Mouse (Mus musculus) midbrain, embryonic 14.5 days (tissue): ENCODE results near the gene Syn2. TPM values are rescaled to one million over a fixed set of nuclear protein-coding genes. Genes with fewer than 3 reads are reported as not detected.
"Not testable (repeated sequence)": the region's sequence is repeated elsewhere in the genome, so short reads cannot be mapped to it uniquely, and the experiment has no call there.

Experiments used
- ATAC-seq: fragments of 200-750 bp; cut with Nextera tagmentation; 2 replicates; pipeline ENCODE4 v1.8.0; 2017; ENCODE audit warnings: moderate number of reproducible peaks, moderate library complexity; ENCODE audit not compliant: low FRiP score, low TSS enrichment
- DNase-seq: peaks from one replicate; pipeline ENCODE4 v3.0.0-alpha.2; 2015
- H3K27ac ChIP-seq: fragments of 300-500 bp; sonication (generic); replicated peaks from 2 replicates; pipeline ENCODE4 v1.5.1; 2014; ENCODE audit warnings: mild to moderate bottlenecking, low read depth, low read length, moderate library complexity
- H3K27me3 ChIP-seq: fragments of 300-500 bp; sonication (generic); 2 replicates; pipeline ENCODE4 v1.6.1; 2014; ENCODE audit warnings: low read length, control low read depth, mixed read lengths; ENCODE audit not compliant: control insufficient read depth, insufficient read depth
- H3K36me3 ChIP-seq: fragments of 300-500 bp; sonication (generic); 2 replicates; pipeline ENCODE4 v1.6.1; 2014; ENCODE audit warnings: low read length, control low read depth; ENCODE audit not compliant: control insufficient read depth, insufficient read depth
- H3K4me1 ChIP-seq: fragments of 300-500 bp; sonication (generic); 2 replicates; pipeline ENCODE4 v1.6.1; 2014; ENCODE audit warnings: mild to moderate bottlenecking, antibody characterized with exemption, low read length, control low read depth; ENCODE audit not compliant: control insufficient read depth, insufficient read depth
- H3K4me2 ChIP-seq: fragments of 300-500 bp; sonication (generic); 2 replicates; pipeline ENCODE4 v1.6.1; 2014; ENCODE audit warnings: mild to moderate bottlenecking, low read length, moderate library complexity
- H3K4me3 ChIP-seq: fragments of 300-500 bp; sonication (generic); replicated peaks from 2 replicates; pipeline ENCODE4 v1.5.1; 2014; ENCODE audit warnings: low read depth, low read length
- H3K9ac ChIP-seq: fragments of 300-500 bp; sonication (generic); replicated peaks from 2 replicates; pipeline ENCODE4 v1.6.1; 2014; ENCODE audit warnings: mild to moderate bottlenecking, low read length, moderate library complexity
- H3K9me3 ChIP-seq: fragments of 300-500 bp; sonication (generic); 2 replicates; pipeline ENCODE4 v1.6.1; 2016; ENCODE audit warnings: low read length, control low read depth, mixed read lengths; ENCODE audit not compliant: control insufficient read depth
- WGBS: fragments of 180-500 bp; shearing (Covaris S2); extraction: QIAGEN DNeasy Blood & Tissue Kit; methylation state at CpG from one replicate; pipeline ENCODE4 v1.1.7; 2014; 5-methylcytosine and 5-hydroxymethylcytosine counted together
- polyA plus RNA-seq: library from polyadenylated mRNA; unstranded; fragments of >200 nt; fragmentation: Nextera tagmentation; extraction: Ambion mirVana; gene quantifications from 2 replicates; pipeline ENCODE4 v1.2.1, GENCODE M21; 2014

The Syn2 gene
- polyA plus RNA-seq, 1 experiment from 2014 or later = 39.9 TPM

GRCm38 (mm10) chr6:115231836-115232235, 97.1 kb downstream of the Syn2 start:
- Histone ChIP-seq H3K27ac (no peak overlapping the region), H3K9ac (no peak overlapping the region), H3K27me3 (no peaks in the 10 kb centered on the region), H3K9me3 (no peaks in the 10 kb centered on the region), H3K4me3 (no peak overlapping the region), H3K4me1 (no peaks in the 10 kb centered on the region), H3K4me2 (no peak overlapping the region), H3K36me3 (no peaks in the 10 kb centered on the region)
- ATAC-seq = no peak
- DNase-seq = no peak
- 88% methylated on average over 4 of the region's 4 CpGs for WGBS

- no peak for ATAC-seq
- no peaks in the 10 kb centered on the region for H3K36me3 ChIP-seq
- WGBS = 91% methylated on average over 1 of the region's 1 CpGs
Measured at GRCm38 (mm10) chr6:115232562-115232961, 97.9 kb downstream of the Syn2 start.

DNA sequence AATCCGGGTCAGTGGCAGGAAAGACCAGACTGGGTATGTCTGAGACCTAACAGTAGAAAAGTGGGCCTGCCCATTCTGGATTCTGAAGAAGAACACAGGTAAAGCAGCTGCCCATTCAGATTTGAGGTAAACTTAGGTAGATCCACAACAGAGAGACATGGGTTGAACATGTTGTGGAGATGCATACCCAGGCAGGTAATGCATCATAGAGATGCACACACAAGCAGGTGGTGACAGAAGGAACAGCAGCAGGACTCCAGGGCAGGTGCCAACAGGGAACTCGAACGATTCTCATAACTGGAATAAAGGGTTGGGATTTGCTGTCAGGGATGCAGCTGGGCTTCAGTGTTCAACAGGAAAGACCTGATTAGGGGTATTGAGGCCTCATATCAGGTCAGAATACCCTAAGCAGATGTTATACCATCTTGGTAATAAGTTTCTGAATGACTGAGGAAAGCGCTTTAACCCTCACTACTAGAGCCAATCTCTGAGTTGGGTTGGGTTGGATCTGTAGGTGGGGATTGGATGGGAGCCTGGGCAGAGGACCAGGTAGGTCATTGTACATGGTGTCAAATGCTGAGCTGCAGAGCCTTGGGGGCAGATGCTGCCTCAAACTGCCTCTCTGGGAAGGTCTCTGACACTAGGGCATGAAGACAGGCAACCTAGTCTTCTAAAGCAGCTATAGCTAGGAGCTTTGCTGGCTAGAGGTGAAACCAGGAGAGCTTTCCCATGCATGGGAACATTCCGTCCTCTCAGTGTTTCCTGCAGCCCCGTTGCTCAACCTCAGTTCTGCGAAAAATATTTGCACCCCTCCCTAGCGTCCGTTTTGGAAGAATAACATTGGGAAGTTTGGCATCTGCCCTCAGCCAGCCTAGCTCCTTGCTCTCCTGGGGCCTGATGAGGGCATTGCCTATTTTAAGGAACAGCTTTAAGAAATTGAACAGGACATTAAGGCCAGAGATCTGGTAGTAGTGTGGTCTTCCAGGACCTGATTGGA, 103.6 kb downstream of the Syn2 start:
- Histone ChIP-seq H3K4me3 (no peak overlapping the region), H3K27ac (no peak overlapping the region), H3K9ac (no peak overlapping the region), H3K9me3 (no peaks in the 10 kb centered on the region), H3K36me3 (0 out of 2 replicates have a peak, but pooled peaks cover 4% of the 10 kb centered on the region), H3K4me1 (no peaks in the 10 kb centered on the region), H3K4me2 (no peak overlapping the region), H3K27me3 (no peaks in the 10 kb centered on the region)
- WGBS = 90% methylated on average over 9 of the region's 9 CpGs
- ATAC-seq = no peak
- DNase-seq = no peak

More at GRCm38 (mm10) chr6:115232562-115232961, 97.9 kb downstream of the Syn2 start:
- H3K27me3 ChIP-seq = no peaks in the 10 kb centered on the region
- H3K4me1 ChIP-seq = no peaks in the 10 kb centered on the region
- DNase-seq = no peak
- no peak overlapping the region for H3K4me2 ChIP-seq
- H3K9me3 ChIP-seq = no peaks in the 10 kb centered on the region
- H3K9ac ChIP-seq = no peak overlapping the region
- no peak overlapping the region for H3K4me3 ChIP-seq
- no peak overlapping the region for H3K27ac ChIP-seq

GRCm38 (mm10) chr6:115239335-115239734, 104.6 kb downstream of the Syn2 start:
- Histone ChIP-seq H3K27me3 (no peaks in the 10 kb centered on the region), H3K4me3 (no peak overlapping the region), H3K27ac (no peak overlapping the region), H3K9ac (no peak overlapping the region), H3K4me2 (no peak overlapping the region), H3K36me3 (0 out of 2 replicates have a peak, but pooled peaks cover 4% of the 10 kb centered on the region), H3K9me3 (no peaks in the 10 kb centered on the region), H3K4me1 (no peaks in the 10 kb centered on the region)
- ATAC-seq = no peak
- WGBS = 75% methylated on average over 7 of the region's 7 CpGs
- no peak for DNase-seq

DNA sequence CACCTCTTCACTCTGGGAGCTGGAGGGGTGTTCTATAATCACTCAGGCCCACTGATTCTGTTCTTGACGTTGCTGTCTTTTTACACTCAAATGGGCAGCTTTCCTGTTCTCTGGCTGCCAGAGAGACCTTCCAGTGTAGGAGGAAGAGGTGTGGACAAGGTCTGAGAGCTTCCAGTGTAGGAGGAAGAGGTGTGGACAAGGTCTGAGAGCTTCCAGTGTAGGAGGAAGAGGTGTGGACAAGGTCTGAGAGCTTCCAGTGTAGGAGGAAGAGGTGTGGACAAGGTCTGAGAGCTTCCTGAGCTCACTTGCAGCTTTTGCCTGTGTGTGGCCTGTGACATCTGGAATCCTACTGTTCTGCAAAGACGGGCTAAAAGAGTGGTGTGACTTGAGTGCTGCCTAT, 105.7 kb downstream of the Syn2 start:
- DNase-seq, H3K9me3 ChIP-seq: not testable (repeated sequence)
- 69% methylated on average over 2 of the region's 2 CpGs for WGBS

DNA sequence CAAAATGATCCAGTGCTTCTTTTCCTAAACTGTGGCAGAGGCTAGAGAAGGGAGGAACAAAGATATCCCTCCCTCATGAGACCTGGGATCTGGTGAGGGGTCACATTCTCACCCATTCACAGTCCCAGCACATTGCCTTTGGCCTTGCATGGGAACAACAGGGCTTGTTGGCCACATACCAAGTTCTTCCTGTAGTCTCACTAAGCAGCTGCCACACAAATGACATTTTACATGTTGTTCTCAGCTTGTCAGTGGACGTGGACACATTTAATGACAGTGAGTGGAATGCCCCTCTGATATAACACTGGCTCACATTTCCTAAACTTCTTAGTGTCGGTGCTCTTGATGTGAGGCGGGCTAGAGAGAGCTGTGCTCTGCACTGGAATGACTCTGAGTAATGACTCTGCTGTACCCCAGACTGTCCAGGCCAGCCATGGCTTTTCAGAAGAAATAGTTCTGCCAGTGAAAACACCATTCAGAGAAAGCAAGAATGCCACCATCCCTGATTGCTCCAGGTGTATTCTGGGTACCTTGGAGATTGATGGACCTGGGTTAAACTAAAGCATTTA, 106.5 kb downstream of the Syn2 start:
- no peak overlapping the region for H3K4me2 ChIP-seq
- ATAC-seq (no peak), DNase-seq (peak; percentile 18)
- H3K27me3 ChIP-seq = no peaks in the 10 kb centered on the region
- no peaks in the 10 kb centered on the region for H3K9me3 ChIP-seq
- 0 out of 2 replicates have a peak, but pooled peaks cover 6% of the 10 kb centered on the region for H3K36me3 ChIP-seq
- no peak overlapping the region for H3K4me3 ChIP-seq
- H3K27ac ChIP-seq = no peak overlapping the region
- 81% methylated on average over 3 of the region's 3 CpGs for WGBS
- H3K9ac ChIP-seq = no peak overlapping the region
- H3K4me1 ChIP-seq = no peaks in the 10 kb centered on the region

More for the DNA sequence above, 105.7 kb downstream of the Syn2 start:
- not testable (repeated sequence) for H3K9ac ChIP-seq, H3K36me3 ChIP-seq, H3K27ac ChIP-seq, ATAC-seq, H3K4me3 ChIP-seq, H3K4me2 ChIP-seq, H3K27me3 ChIP-seq, H3K4me1 ChIP-seq

DNA sequence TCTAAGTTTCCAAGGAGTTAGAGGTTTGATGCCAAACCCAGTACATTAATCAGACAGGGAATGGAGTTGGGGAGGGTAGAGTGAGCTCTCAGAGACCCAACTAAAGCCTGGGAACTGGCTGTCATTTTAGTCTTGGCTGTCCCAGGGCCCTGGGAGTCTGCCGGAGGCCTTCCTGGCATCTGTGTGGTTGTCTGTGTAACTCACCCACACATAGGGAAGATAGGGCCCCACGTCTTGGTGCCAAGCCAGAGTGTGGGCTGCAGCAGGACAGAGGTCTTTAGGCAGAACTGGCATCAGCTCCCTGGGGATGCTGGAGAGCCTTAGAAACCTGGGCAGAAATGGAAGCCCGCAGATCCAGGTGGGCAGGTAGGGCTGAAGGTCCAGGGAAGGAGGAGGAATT, 107.2 kb downstream of the Syn2 start:
- DNase-seq (no peak), ATAC-seq (no peak)
- Histone ChIP-seq H3K9ac (no peak overlapping the region), H3K4me1 (no peaks in the 10 kb centered on the region), H3K4me3 (no peak overlapping the region), H3K36me3 (0 out of 2 replicates have a peak, but pooled peaks cover 6% of the 10 kb centered on the region), H3K27ac (no peak overlapping the region), H3K9me3 (no peaks in the 10 kb centered on the region), H3K4me2 (no peak overlapping the region), H3K27me3 (no peaks in the 10 kb centered on the region)
- 92% methylated on average over 3 of the region's 3 CpGs for WGBS

GRCm38 (mm10) chr6:115244222-115244621, 109.5 kb downstream of the Syn2 start:
- DNase-seq (no peak), ATAC-seq (no peak)
- WGBS = 85% methylated on average over 2 of the region's 2 CpGs

More at GRCm38 (mm10) chr6:115244222-115244621, 109.5 kb downstream of the Syn2 start:
- H3K27ac ChIP-seq = no peak overlapping the region
- no peak overlapping the region for H3K4me2 ChIP-seq
- H3K9ac ChIP-seq = no peak overlapping the region
- H3K9me3 ChIP-seq = no peaks in the 10 kb centered on the region
- no peaks in the 10 kb centered on the region for H3K27me3 ChIP-seq
- H3K4me3 ChIP-seq = no peak overlapping the region
- H3K4me1 ChIP-seq = no peaks in the 10 kb centered on the region
- H3K36me3 ChIP-seq = 0 out of 2 replicates have a peak, but pooled peaks cover 5% of the 10 kb centered on the region
